Mouse (Mus musculus): ENCODE data around the gene Gja3. TPM values are rescaled to one million over a fixed set of nuclear protein-coding genes. Genes with fewer than 3 reads are reported as not detected.
"Not testable (repeated sequence)": the region's sequence is repeated elsewhere in the genome, so short reads cannot be mapped to it uniquely, and the experiment has no call there.

Gja3 gene
- polyA plus RNA-seq, 1 experiment = 0.21 TPM

- peak; percentile 39 for TF ChIP-seq CTCF (IDR thresholded peaks at IDR 0.05; ENCODE audit: low read depth, low read length)
- H3K27me3 ChIP-seq (ENCODE audit: control insufficient read depth, insufficient read depth, low read length, poor library complexity, severe bottlenecking) = peaks cover 16% of the 10 kb centered on the region
Observed at GRCm38 (mm10) chr14:57060052-57060451, 2.2 kb upstream of the Gja3 start.

DNA sequence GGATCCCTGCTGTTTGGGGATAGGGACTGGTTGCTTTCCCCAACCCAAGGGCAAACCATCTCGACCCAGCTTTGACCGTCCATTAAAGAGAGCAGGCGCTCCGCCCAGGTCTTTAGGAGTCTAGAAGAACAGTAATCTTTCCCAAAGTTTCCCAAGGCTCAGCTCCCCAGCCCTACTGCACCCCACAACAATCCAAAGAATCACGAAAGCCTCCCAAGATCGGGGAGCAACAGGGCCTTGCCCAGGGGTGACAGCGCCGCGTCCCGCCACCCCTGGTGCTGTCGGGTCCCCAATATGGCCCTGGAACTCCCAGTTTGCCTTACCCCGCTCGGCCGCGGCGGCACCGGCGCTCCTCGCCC, 717 bp downstream of the Gja3 start:
- H3K36me3 ChIP-seq (ENCODE audit: control insufficient read depth, insufficient read depth, low read length, poor library complexity, severe bottlenecking) = no peaks in the 10 kb centered on the region
- H3K4me1 ChIP-seq (ENCODE audit: control insufficient read depth, insufficient read depth, low read length) = no peaks in the 10 kb centered on the region
- peak overlapping the region; percentile 42; the same call in 1 of the 2 replicates for H3K9ac ChIP-seq (ENCODE audit: low read depth, poor library complexity, severe bottlenecking)
- H3K27ac ChIP-seq (ENCODE audit: insufficient read depth, low read length) = no peak overlapping the region
- H3K9me3 ChIP-seq (replicated peaks; ENCODE audit: control insufficient read depth, insufficient read depth, low read length, poor library complexity, severe bottlenecking) = no peaks in the 10 kb centered on the region
- peaks cover 16% of the 10 kb centered on the region for H3K27me3 ChIP-seq (ENCODE audit: control insufficient read depth, insufficient read depth, low read length, poor library complexity, severe bottlenecking)
- H3K4me3 ChIP-seq (ENCODE audit: low read depth, low read length) = peak overlapping the region; percentile 45
- TF ChIP-seq CTCF (IDR thresholded peaks at IDR 0.05; ENCODE audit: low read depth, low read length) = no peak

More at GRCm38 (mm10) chr14:57060052-57060451, 2.2 kb upstream of the Gja3 start:
- not testable (repeated sequence) for H3K9me3 ChIP-seq (replicated peaks; ENCODE audit: control insufficient read depth, insufficient read depth, low read length, poor library complexity, severe bottlenecking); H3K4me1 ChIP-seq (ENCODE audit: control insufficient read depth, insufficient read depth, low read length); H3K27ac ChIP-seq (ENCODE audit: insufficient read depth, low read length); H3K4me3 ChIP-seq (ENCODE audit: low read depth, low read length); H3K9ac ChIP-seq (ENCODE audit: low read depth, poor library complexity, severe bottlenecking); H3K36me3 ChIP-seq (ENCODE audit: control insufficient read depth, insufficient read depth, low read length, poor library complexity, severe bottlenecking)

- Histone ChIP-seq H3K36me3 (ENCODE audit: control insufficient read depth, insufficient read depth, low read length, poor library complexity, severe bottlenecking) (no peaks in the 10 kb centered on the region), H3K27ac (ENCODE audit: insufficient read depth, low read length) (no peak overlapping the region), H3K4me3 (ENCODE audit: low read depth, low read length) (no peak overlapping the region), H3K9ac (ENCODE audit: low read depth, poor library complexity, severe bottlenecking) (no peak overlapping the region), H3K27me3 (ENCODE audit: control insufficient read depth, insufficient read depth, low read length, poor library complexity, severe bottlenecking) (peaks cover 3% of the 10 kb centered on the region), H3K9me3 (replicated peaks; ENCODE audit: control insufficient read depth, insufficient read depth, low read length, poor library complexity, severe bottlenecking) (no peaks in the 10 kb centered on the region), H3K4me1 (ENCODE audit: control insufficient read depth, insufficient read depth, low read length) (no peaks in the 10 kb centered on the region)
- TF ChIP-seq POLR2A (IDR thresholded peaks at IDR 0.05; ENCODE audit: insufficient read depth, low read length) (no peak), EP300 (IDR thresholded peaks at IDR 0.05; ENCODE audit: insufficient read depth, low read depth, low read length) (no peak), CTCF (IDR thresholded peaks at IDR 0.05; ENCODE audit: low read depth, low read length) (no peak)
Observed at GRCm38 (mm10) chr14:57052713-57053112, 5.2 kb downstream of the Gja3 start.

DNA sequence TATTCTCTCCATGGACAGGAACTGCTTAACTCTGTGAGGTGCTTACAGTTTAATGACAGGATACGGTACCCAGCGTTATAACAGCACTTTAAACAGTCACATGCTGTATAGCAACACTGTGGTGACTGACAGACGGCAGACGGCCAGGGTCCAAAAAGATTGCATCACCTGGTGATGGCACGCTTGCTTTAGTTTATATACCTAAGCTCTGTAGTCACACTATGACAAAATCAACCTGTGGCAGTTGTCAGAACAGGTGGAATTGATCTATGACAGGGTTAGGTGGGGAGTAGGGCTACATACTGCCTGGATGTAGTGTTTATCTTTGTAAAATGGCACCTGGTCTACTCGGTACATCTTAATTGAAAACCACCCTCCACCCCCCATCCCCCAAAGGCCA, 14.0 kb downstream of the Gja3 start:
- Histone ChIP-seq H3K9ac (ENCODE audit: low read depth, poor library complexity, severe bottlenecking) (no peak overlapping the region), H3K36me3 (ENCODE audit: control insufficient read depth, insufficient read depth, low read length, poor library complexity, severe bottlenecking) (no peaks in the 10 kb centered on the region), H3K27ac (ENCODE audit: insufficient read depth, low read length) (no peak overlapping the region), H3K4me1 (ENCODE audit: control insufficient read depth, insufficient read depth, low read length) (no peaks in the 10 kb centered on the region), H3K9me3 (replicated peaks; ENCODE audit: control insufficient read depth, insufficient read depth, low read length, poor library complexity, severe bottlenecking) (no peaks in the 10 kb centered on the region), H3K4me3 (ENCODE audit: low read depth, low read length) (no peak overlapping the region), H3K27me3 (ENCODE audit: control insufficient read depth, insufficient read depth, low read length, poor library complexity, severe bottlenecking) (no peaks in the 10 kb centered on the region)
- no peak for TF ChIP-seq EP300 (IDR thresholded peaks at IDR 0.05; ENCODE audit: insufficient read depth, low read depth, low read length)
- TF ChIP-seq POLR2A (IDR thresholded peaks at IDR 0.05; ENCODE audit: insufficient read depth, low read length) = no peak

- H3K27ac ChIP-seq (ENCODE audit: insufficient read depth, low read length) = no peak overlapping the region
- H3K4me3 ChIP-seq (ENCODE audit: low read depth, low read length) = no peak overlapping the region
- TF ChIP-seq EP300 (IDR thresholded peaks at IDR 0.05; ENCODE audit: insufficient read depth, low read depth, low read length) = no peak
- no peak for TF ChIP-seq CTCF (IDR thresholded peaks at IDR 0.05; ENCODE audit: low read depth, low read length)
- TF ChIP-seq POLR2A (IDR thresholded peaks at IDR 0.05; ENCODE audit: insufficient read depth, low read length) = no peak
- no peaks in the 10 kb centered on the region for H3K4me1 ChIP-seq (ENCODE audit: control insufficient read depth, insufficient read depth, low read length)
- no peaks in the 10 kb centered on the region for H3K27me3 ChIP-seq (ENCODE audit: control insufficient read depth, insufficient read depth, low read length, poor library complexity, severe bottlenecking)
- no peak overlapping the region for H3K9ac ChIP-seq (ENCODE audit: low read depth, poor library complexity, severe bottlenecking)
- no peaks in the 10 kb centered on the region for H3K36me3 ChIP-seq (ENCODE audit: control insufficient read depth, insufficient read depth, low read length, poor library complexity, severe bottlenecking)
- H3K9me3 ChIP-seq (replicated peaks; ENCODE audit: control insufficient read depth, insufficient read depth, low read length, poor library complexity, severe bottlenecking) = no peaks in the 10 kb centered on the region
Observed at GRCm38 (mm10) chr14:57041439-57041838, 16.5 kb downstream of the Gja3 start.

DNA sequence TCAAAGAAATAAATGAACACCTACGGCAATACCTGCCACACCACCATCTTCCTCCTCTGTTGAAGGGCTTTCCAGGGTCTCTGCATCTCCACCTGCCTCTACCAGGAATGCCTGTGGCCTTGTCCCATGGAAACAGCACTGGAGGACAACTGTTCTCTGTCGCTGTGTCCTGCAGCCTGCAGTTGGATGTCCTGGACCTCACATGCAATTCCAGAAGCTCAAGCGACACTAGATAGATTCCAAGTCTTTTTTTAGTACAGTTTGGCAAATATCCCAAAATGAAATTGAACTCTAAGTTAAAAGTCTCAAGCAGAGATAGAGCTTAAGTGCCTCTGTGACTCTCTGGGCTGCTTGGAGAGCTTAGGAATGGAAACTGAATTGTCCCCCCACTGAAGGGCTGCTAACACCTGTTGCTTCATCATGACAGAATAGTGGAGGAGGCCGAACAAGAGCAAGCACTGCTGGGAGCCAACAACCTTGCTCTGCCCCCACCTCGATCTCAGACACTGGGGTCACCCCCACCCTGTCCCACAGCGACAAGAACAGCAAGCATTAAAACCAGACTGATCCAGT, 22.9 kb downstream of the Gja3 start:
- H3K36me3 ChIP-seq (ENCODE audit: control insufficient read depth, insufficient read depth, low read length, poor library complexity, severe bottlenecking) = no peaks in the 10 kb centered on the region
- H3K27ac ChIP-seq (ENCODE audit: insufficient read depth, low read length) = no peak overlapping the region
- no peaks in the 10 kb centered on the region for H3K27me3 ChIP-seq (ENCODE audit: control insufficient read depth, insufficient read depth, low read length, poor library complexity, severe bottlenecking)
- no peak overlapping the region for H3K4me3 ChIP-seq (ENCODE audit: low read depth, low read length)
- no peak for TF ChIP-seq POLR2A (IDR thresholded peaks at IDR 0.05; ENCODE audit: insufficient read depth, low read length)
- TF ChIP-seq CTCF (IDR thresholded peaks at IDR 0.05; ENCODE audit: low read depth, low read length) = no peak
- TF ChIP-seq EP300 (IDR thresholded peaks at IDR 0.05; ENCODE audit: insufficient read depth, low read depth, low read length) = no peak
- no peak overlapping the region for H3K9ac ChIP-seq (ENCODE audit: low read depth, poor library complexity, severe bottlenecking)
- no peaks in the 10 kb centered on the region for H3K4me1 ChIP-seq (ENCODE audit: control insufficient read depth, insufficient read depth, low read length)
- H3K9me3 ChIP-seq (replicated peaks; ENCODE audit: control insufficient read depth, insufficient read depth, low read length, poor library complexity, severe bottlenecking) = no peaks in the 10 kb centered on the region

All from ES-Bruce4 (cell line).